Mouse (Mus musculus) forebrain, embryonic 14.5 days (tissue): ENCODE data around the gene Kdelr3. TPM values are rescaled to one million over a fixed set of nuclear protein-coding genes. Genes with fewer than 3 reads are reported as not detected.

Experiments used
- ATAC-seq: fragments of 200-750 bp; cut with Nextera tagmentation; 2 replicates; pipeline ENCODE4 v1.8.0; 2017; ENCODE audit warnings: mild to moderate bottlenecking, moderate library complexity
- DNase-seq: peaks from one replicate; pipeline ENCODE4 v3.0.0-alpha.2; 2015; ENCODE audit warnings: low spot score
- H3K27ac ChIP-seq: fragments of 300-500 bp; sonication (generic); 2 replicates; pipeline ENCODE4 v1.5.1; 2014; ENCODE audit warnings: low read depth, mild to moderate bottlenecking, control low read depth, low read length, moderate library complexity
- H3K27me3 ChIP-seq: fragments of 300-500 bp; sonication (generic); replicated peaks from 2 replicates; pipeline ENCODE4 v1.6.1; 2014; ENCODE audit warnings: low read length, control low read depth, mixed read lengths; ENCODE audit not compliant: control insufficient read depth, insufficient read depth
- H3K36me3 ChIP-seq: fragments of 300-500 bp; sonication (generic); 2 replicates; pipeline ENCODE4 v1.6.1; 2014; ENCODE audit warnings: low read length, control low read depth; ENCODE audit not compliant: control insufficient read depth, insufficient read depth
- H3K4me1 ChIP-seq: fragments of 300-500 bp; sonication (generic); 2 replicates; pipeline ENCODE4 v1.6.1; 2014; ENCODE audit warnings: antibody characterized with exemption, low read length, control low read depth; ENCODE audit not compliant: control insufficient read depth, insufficient read depth
- H3K4me2 ChIP-seq: fragments of 300-500 bp; sonication (generic); 2 replicates; pipeline ENCODE4 v1.6.1; 2014; ENCODE audit warnings: mild to moderate bottlenecking, control low read depth, low read length
- H3K4me3 ChIP-seq: fragments of 300-500 bp; sonication (generic); 2 replicates; pipeline ENCODE4 v1.5.1; 2014; ENCODE audit warnings: low read depth, low read length, control low read depth
- H3K9ac ChIP-seq: fragments of 300-500 bp; sonication (generic); 2 replicates; pipeline ENCODE4 v1.6.1; 2014; ENCODE audit warnings: mild to moderate bottlenecking, low read length, control low read depth, moderate library complexity
- H3K9me3 ChIP-seq: fragments of 300-500 bp; sonication (generic); replicated peaks from 2 replicates; pipeline ENCODE4 v1.6.1; 2016; ENCODE audit warnings: low read length, control low read depth, mixed read lengths; ENCODE audit not compliant: control insufficient read depth
- WGBS: fragments of 180-500 bp; shearing (Covaris S2); extraction: QIAGEN DNeasy Blood & Tissue Kit; methylation state at CpG from one replicate; pipeline ENCODE4 v1.1.7; 2014; 5-methylcytosine and 5-hydroxymethylcytosine counted together
- polyA plus RNA-seq: library from polyadenylated mRNA; unstranded; fragments of >200 nt; fragmentation: Nextera tagmentation; extraction: Ambion mirVana; gene quantifications from 2 replicates; pipeline ENCODE4 v1.2.1, GENCODE M21; 2014

The Kdelr3 gene
- polyA plus RNA-seq, 1 experiment from 2014 or later, result 8.4 TPM

DNA sequence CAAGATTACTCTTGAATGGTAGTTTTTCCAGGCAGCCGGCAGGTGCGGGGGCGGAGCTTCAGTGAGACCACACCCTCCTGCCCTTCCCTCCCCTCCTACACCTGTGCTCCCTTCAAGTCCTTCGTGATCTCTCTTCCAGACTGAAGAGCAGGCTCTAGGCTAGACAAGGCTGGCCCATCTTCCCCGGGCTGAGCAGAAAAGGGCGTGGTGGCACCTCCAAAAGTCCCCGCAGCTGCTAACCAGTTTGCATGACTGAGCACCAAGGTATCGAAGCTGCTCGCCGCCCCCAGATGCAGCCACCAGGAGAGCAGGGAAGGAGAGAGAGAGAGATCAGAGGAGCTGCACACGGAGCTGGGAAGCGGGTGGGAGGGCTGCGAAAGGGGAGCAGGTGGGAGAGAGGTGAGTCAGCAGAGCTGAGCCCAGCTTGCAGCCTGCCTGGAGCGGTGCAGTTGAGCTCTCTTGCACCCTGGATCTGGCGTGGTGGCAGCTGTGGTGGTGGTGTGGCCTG is 35.0 kb upstream of the Kdelr3 start:
- Histone ChIP-seq H3K4me2 (no peak overlapping the region), H3K4me1 (no peaks in the 10 kb centered on the region), H3K9me3 (no peaks in the 10 kb centered on the region), H3K9ac (no peak overlapping the region), H3K4me3 (no peak overlapping the region), H3K27ac (no peak overlapping the region), H3K27me3 (no peaks in the 10 kb centered on the region), H3K36me3 (no peaks in the 10 kb centered on the region)
- ATAC-seq (no peak), DNase-seq (no peak)
- WGBS, result 10% methylated on average over 15 of the region's 15 CpGs

DNA sequence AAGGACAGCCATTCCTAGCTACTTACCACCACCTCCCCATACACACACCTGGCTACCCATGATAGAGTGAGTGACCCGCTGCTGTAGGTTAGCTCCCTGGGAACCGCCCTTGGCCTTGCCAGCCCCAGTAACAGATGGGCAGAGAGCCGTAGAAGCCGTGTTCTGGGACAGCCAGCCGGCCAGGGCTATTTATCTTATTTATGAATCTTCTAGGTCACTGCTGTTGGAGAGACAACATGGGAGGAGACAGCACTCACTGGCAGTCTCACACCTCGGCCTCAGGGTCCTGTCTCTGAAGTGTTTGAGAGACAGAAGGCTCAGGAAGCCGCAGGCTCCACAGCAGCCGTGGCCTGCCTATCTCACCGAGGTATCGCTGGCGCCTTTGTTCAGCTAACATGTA is 26.7 kb upstream of the Kdelr3 start:
- Histone ChIP-seq H3K27me3 (no peaks in the 10 kb centered on the region), H3K9ac (no peak overlapping the region), H3K9me3 (no peaks in the 10 kb centered on the region), H3K4me1 (no peaks in the 10 kb centered on the region), H3K4me2 (no peak overlapping the region), H3K36me3 (no peaks in the 10 kb centered on the region), H3K4me3 (no peak overlapping the region), H3K27ac (no peak overlapping the region)
- WGBS, result 79% methylated on average over 11 of the region's 11 CpGs
- no peak for DNase-seq
- ATAC-seq, result no peak

DNA sequence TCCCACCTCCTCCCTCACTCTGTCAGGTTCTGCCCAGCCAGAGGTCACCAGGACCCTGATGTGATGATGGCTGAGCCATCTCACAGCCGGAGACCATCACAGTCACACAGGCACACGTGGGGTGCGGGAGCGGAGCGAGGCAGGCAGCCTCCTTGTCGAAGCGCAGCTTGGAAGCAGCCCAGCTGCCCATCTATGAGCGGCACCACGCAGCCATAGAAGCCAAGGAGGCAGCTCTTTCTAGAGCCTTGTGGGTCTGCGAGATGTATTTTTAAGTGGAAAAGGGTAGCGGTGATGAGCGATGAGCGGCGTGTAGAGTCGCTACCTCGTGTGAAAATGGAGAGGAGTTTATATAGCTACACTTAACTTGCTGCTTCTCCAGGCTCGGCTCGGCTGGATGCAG is 22.7 kb upstream of the Kdelr3 start:
- H3K27ac ChIP-seq, result no peak overlapping the region
- DNase-seq (no peak), ATAC-seq (no peak)
- H3K27me3 ChIP-seq, result 0 out of 2 replicates have a peak, but pooled peaks cover 4% of the 10 kb centered on the region
- H3K36me3 ChIP-seq, result no peaks in the 10 kb centered on the region
- 56% methylated on average over 18 of the region's 18 CpGs for WGBS
- H3K4me1 ChIP-seq, result no peaks in the 10 kb centered on the region
- H3K9me3 ChIP-seq, result no peaks in the 10 kb centered on the region
- H3K4me3 ChIP-seq, result no peak overlapping the region
- no peak overlapping the region for H3K9ac ChIP-seq
- H3K4me2 ChIP-seq, result no peak overlapping the region

DNA sequence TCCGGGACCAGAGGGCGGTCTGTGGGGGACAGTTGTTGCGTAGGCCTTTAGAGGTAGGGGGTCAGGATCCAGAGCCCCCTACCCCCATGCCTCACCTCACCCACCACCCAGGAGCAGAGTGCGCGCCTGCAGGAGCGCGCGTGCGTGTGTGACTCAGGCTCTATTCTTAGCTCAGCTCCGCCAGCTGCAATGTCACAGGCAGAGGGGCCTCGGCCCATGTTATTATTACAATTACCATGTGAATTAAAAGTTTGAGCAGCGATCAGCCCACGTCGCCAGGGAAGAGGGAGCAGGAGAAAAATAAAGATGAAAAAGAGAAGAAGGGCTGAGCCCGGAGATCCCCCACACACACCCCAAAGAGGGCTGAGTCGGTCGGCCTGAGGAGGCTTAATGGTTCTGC is 16.1 kb upstream of the Kdelr3 start:
- Histone ChIP-seq H3K9ac (no peak overlapping the region), H3K4me1 (no peaks in the 10 kb centered on the region), H3K9me3 (no peaks in the 10 kb centered on the region), H3K27ac (no peak overlapping the region), H3K4me2 (no peak overlapping the region), H3K27me3 (peaks cover 22% of the 10 kb centered on the region), H3K4me3 (no peak overlapping the region), H3K36me3 (no peaks in the 10 kb centered on the region)
- ATAC-seq (no peak), DNase-seq (no peak)
- WGBS, result 60% methylated on average over 17 of the region's 17 CpGs

DNA sequence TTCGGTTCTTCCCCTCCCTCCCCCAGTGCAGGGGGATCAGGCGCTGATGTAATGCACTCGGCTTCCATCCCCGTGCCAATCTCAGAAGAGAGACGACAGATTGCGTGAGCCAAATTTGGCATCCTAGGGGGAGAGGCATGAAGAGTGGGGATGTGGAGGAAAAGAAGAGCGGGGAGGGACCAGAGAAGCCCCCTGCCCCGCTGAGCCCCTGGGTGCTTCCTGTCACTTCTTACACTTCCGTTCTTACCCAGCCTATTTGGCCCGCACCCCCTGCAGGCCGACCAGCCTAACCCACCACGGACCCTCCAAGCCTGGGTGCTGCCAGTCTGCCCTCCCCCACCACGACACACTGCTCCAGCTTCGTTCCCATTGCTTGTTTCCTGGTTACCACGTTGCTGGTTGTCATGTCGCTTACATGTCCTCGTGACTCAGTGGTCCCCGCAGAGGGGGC is 13.3 kb upstream of the Kdelr3 start:
- H3K4me3 ChIP-seq, result no peak overlapping the region
- H3K36me3 ChIP-seq, result no peaks in the 10 kb centered on the region
- no peak overlapping the region for H3K4me2 ChIP-seq
- peaks cover 6% of the 10 kb centered on the region for H3K4me1 ChIP-seq
- 17% methylated on average over 18 of the region's 18 CpGs for WGBS
- no peaks in the 10 kb centered on the region for H3K9me3 ChIP-seq
- H3K27ac ChIP-seq, result no peak overlapping the region
- H3K9ac ChIP-seq, result no peak overlapping the region
- ATAC-seq (no peak), DNase-seq (peak; percentile 57)
- peaks cover 44% of the 10 kb centered on the region for H3K27me3 ChIP-seq

DNA sequence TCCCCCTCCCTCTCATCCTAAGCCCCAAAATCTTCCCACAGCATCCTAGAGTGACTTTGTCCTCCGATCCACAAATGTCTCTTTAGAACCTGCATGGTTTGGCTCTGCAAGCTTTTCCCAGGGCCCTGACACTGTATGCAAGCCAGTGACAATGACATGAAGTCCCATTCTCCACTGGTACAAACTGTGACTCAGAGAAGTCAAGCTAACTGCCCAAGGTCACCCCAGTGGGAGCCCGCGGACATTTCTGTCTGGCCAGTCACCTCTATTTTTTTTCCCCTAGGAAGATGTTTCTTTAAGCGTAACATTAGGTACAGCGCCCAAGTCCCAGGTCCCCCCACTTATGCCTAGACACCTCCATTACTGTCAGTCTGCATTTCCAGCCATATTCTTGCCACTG is 12.8 kb upstream of the Kdelr3 start:
- WGBS, result 73% methylated on average over 5 of the region's 5 CpGs
- H3K36me3 ChIP-seq, result no peaks in the 10 kb centered on the region
- H3K27me3 ChIP-seq, result peaks cover 44% of the 10 kb centered on the region
- H3K9me3 ChIP-seq, result no peaks in the 10 kb centered on the region
- no peak overlapping the region for H3K9ac ChIP-seq
- DNase-seq (no peak), ATAC-seq (no peak)
- H3K4me2 ChIP-seq, result no peak overlapping the region
- H3K4me1 ChIP-seq, result peaks cover 6% of the 10 kb centered on the region
- H3K27ac ChIP-seq, result no peak overlapping the region
- H3K4me3 ChIP-seq, result no peak overlapping the region

DNA sequence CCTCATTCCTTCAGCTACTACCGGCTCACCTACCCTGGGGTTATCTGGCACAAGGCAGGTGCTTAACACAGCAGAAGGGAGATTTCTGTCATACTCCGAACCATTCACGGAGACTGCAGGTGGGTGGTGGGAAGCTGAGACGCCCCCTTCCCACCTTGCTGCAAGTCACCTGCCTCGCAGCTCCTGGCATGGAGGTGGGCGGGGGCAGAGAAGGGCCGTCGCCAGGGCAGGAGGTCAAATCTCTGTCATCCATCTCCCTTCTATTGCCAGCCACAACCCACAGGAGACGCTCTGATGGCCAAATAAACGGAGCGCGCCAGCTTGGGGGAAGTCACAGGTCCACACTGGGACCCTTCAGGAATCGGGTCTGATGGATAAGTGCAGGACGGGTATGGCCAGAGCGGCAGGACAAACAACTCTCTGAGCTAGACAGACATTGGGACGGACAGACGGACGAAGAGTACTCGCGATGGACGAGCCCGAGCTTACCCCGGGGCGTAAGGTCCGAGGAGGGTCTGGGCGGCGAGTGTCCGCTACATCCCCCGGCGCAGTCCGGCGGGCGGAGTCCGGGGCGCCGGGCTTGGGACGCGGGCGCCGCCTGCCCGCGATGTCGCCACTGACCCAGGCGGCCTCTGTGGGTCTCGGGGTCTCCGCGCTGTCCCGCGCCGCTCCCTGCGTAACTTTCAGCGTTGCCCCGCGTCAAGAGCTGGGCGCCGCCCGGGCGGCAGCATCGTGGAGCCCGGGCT is 11.3 kb upstream of the Kdelr3 start, which contains the start of gene Kcnj4:
TSS of gene Kcnj4 (minus strand) at position 535 of the 746 bp plus-strand sequence.
- no peak within 1 kb of the TSS for H3K27ac ChIP-seq
- DNase-seq (no peak), ATAC-seq (no peak)
- peak within 1 kb of the TSS; percentile 58 for H3K9ac ChIP-seq
- H3K27me3 ChIP-seq, result peaks cover 46% of the 10 kb centered on the region
- peak within 1 kb of the TSS; percentile 99 for H3K4me2 ChIP-seq
- no peaks in the 10 kb centered on the region for H3K9me3 ChIP-seq
- 2% methylated on average over 30 of the region's 60 CpGs for WGBS
- H3K4me3 ChIP-seq, result peak within 1 kb of the TSS; percentile 52
- no peaks in the 10 kb centered on the region for H3K36me3 ChIP-seq
- H3K4me1 ChIP-seq, result peaks cover 6% of the 10 kb centered on the region

DNA sequence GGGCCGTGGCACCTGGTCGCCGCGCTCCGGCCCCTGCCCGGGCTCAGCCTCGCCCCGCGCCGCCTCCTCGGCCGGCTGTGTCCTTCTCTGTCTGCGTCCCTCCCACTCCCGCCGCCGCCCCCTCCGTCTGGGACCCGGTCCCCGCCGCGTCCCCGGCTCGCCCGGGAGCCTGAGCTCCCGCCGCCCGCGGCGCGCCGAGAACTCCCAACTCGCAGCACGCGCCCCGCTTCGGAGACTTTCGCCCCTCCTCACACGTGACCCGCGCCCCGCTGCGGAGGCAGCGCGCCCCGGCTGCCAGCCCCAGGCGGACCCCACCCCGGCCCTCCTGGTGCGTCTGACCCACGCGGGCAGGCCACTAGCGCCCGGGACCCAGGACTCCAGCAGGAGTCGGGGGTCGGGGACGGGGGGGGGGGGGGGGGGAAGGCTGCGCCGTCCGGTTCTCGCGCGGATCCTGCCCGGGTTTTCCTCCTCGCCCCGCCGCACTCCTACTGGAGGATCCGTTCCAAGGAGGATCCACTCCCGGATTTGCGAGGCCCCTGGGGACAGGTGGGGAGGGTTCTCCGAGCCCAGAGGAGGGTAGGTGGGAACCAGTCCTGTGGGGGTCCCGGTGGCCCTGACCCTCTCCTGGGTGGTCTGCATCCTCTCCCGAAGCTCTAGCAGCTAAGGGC is 10.5 kb upstream of the Kdelr3 start:
- ATAC-seq, result peak; percentile 71
- Histone ChIP-seq H3K4me3 (peak overlapping the region; percentile 52), H3K36me3 (no peaks in the 10 kb centered on the region), H3K4me2 (peak overlapping the region; percentile 99), H3K9ac (peak overlapping the region; percentile 58), H3K4me1 (peaks cover 6% of the 10 kb centered on the region), H3K27me3 (peaks cover 54% of the 10 kb centered on the region), H3K27ac (no peak overlapping the region), H3K9me3 (no peaks in the 10 kb centered on the region)
- peak; percentile 79 for DNase-seq
- WGBS, result under 1% methylated on average over 41 of the region's 71 CpGs

DNA sequence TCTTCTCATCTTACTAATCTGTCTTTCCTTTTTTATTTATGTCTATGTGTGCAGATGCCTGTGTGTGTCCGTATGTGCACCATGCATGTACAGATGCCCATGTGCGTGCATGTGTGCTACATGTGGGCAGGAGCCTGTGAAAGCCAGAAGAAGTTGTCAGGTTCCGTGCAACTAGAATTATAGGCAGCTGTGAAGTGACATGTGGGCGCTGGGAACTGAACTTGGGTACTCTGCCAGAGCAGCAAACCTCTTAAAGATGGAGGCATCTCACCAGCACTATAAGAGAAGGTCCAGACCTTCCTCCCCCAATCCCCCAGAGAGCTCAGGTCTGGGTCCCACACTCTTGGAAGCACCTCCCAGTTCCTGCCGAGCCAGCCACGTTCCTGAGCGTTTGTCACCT is 9.8 kb upstream of the Kdelr3 start:
- Histone ChIP-seq H3K36me3 (no peaks in the 10 kb centered on the region), H3K9me3 (no peaks in the 10 kb centered on the region), H3K4me1 (peaks cover 9% of the 10 kb centered on the region), H3K4me2 (peak overlapping the region; percentile 99; the same call in 1 of the 2 replicates), H3K27me3 (peaks cover 60% of the 10 kb centered on the region), H3K27ac (no peak overlapping the region), H3K9ac (no peak overlapping the region), H3K4me3 (peak overlapping the region; percentile 52; the same call in 1 of the 2 replicates)
- WGBS, result 38% methylated on average over 7 of the region's 7 CpGs
- no peak; the same call in 1 of the 2 replicates for ATAC-seq
- DNase-seq, result no peak
